ENCODE assay signal across 25 mouse cellular contexts in genomic region chr9:20909948-20910347, GRCm38 (mm10). TPM values are rescaled to one million over a fixed set of nuclear protein-coding genes. Genes with fewer than 3 reads are reported as not detected.
A peak's percentile ranks its signal among the peaks of the same experiment; 100 is the strongest.
DNase-seq lines count a peak whose midpoint lies in the region; ATAC-seq and TF ChIP-seq lines count a peak whose summit lies in the region.
"Had no signal": no experiment of that assay in that cellular context is flagged by ENCODE, and none has a peak within 500 bp of the region (broad histone marks: within the 10 kb centered on the region; RNA-seq: fewer than 3 reads in every experiment).

No protein-coding gene starts in this region.

- DNase-seq in frontal cortex, postnatal 36 days (ENCODE audit: low spot score in 2 of 2), result peak; percentile 39 to 41
- no peak for DNase-seq in frontal cortex, postnatal 14 days (ENCODE audit: low spot score in 2 of 2)
- peak; percentile 60 for DNase-seq in layer of hippocampus, adult 11-12 months (ENCODE audit: low spot score)
- DNase-seq in layer of hippocampus, postnatal 36 days, result no peak
- DNase-seq in lung, postnatal 36 days, result peak; percentile 38
- no peak for DNase-seq in lung, postnatal 0 days (ENCODE audit: low spot score)
- DNase-seq in heart, postnatal 4 days, result peak; percentile 43
- no peak for DNase-seq in thymus, adult 18-20 months
- DNase-seq: adrenal gland, adult 2 months; cerebellum, adult 18-20 months; cerebellum, postnatal 25 days; embryo, embryonic 11 days; gastrocnemius, adult 2 months; kidney, adult 9 months; kidney, postnatal 14 days; lung, postnatal 14 days had no signal

- no peak for ATAC-seq in lung, postnatal 0 days
- ATAC-seq: forebrain, embryonic 14.5 days; hindbrain, postnatal 0 days; intestine, embryonic 16.5 days; midbrain, embryonic 15.5 days; Patski had no signal

- H3K27me3 ChIP-seq in lung, postnatal 0 days (replicated peaks; ENCODE audit: insufficient read depth, low read length), result no peaks in the 10 kb centered on the region
- H3K27me3 ChIP-seq: embryonic facial prominence, embryonic 15.5 days; heart, embryonic 15.5 days; midbrain, embryonic 15.5 days; neural tube, embryonic 12.5 days; Patski had no signal

- H3K27ac ChIP-seq in lung, postnatal 0 days (ENCODE audit: low read length), result no peak overlapping the region
- H3K27ac ChIP-seq: embryonic facial prominence, embryonic 15.5 days; gastrocnemius, adult 2 months; heart, embryonic 15.5 days; hindbrain, postnatal 0 days; layer of hippocampus, adult 2 months; midbrain, embryonic 15.5 days; neural tube, embryonic 12.5 days had no signal

- H3K4me1 ChIP-seq in lung, postnatal 0 days (ENCODE audit: insufficient read depth, low read depth, low read length), result no peaks in the 10 kb centered on the region
- H3K4me1 ChIP-seq: embryonic facial prominence, embryonic 15.5 days; heart, embryonic 15.5 days; midbrain, embryonic 15.5 days; neural tube, embryonic 12.5 days had no signal

- no peak for TF ChIP-seq CTCF in lung, postnatal 0 days (IDR thresholded peaks at IDR 0.05)

- no peak overlapping the region for H3K4me2 ChIP-seq in lung, postnatal 0 days (replicated peaks; ENCODE audit: low read depth, low read length)
- H3K4me2 ChIP-seq: embryonic facial prominence, embryonic 15.5 days; heart, embryonic 15.5 days; midbrain, embryonic 15.5 days; neural tube, embryonic 12.5 days had no signal

- peaks cover 42% of the 10 kb centered on the region for H3K36me3 ChIP-seq in lung, postnatal 0 days (ENCODE audit: insufficient read depth, low read length)

- no peak for TF ChIP-seq EP300 in lung, postnatal 0 days (IDR thresholded peaks at IDR 0.05)

- no peak overlapping the region for H3K4me3 ChIP-seq in lung, postnatal 0 days (ENCODE audit: low read depth, low read length)
- H3K4me3 ChIP-seq: embryonic facial prominence, embryonic 15.5 days; gastrocnemius, adult 2 months; heart, embryonic 15.5 days; layer of hippocampus, adult 2 months; midbrain, embryonic 15.5 days; neural tube, embryonic 12.5 days had no signal

- no peaks in the 10 kb centered on the region for H3K9me3 ChIP-seq in lung, postnatal 0 days (ENCODE audit: low read length)
- H3K9me3 ChIP-seq: embryonic facial prominence, embryonic 15.5 days; heart, embryonic 15.5 days; midbrain, embryonic 15.5 days; neural tube, embryonic 12.5 days had no signal

- WGBS in lung, postnatal 0 days, result 89% methylated on average over 9 of the region's 9 CpGs

- no peak overlapping the region for H3K9ac ChIP-seq in lung, postnatal 0 days (replicated peaks; ENCODE audit: low read depth)
- H3K9ac ChIP-seq: embryonic facial prominence, embryonic 15.5 days; heart, embryonic 15.5 days; midbrain, embryonic 15.5 days; neural tube, embryonic 12.5 days had no signal

RNA-seq across cellular contexts. Expression of gene Eif3g, which starts 11.5 kb away (rescaled TPM):
- total RNA-seq in layer of hippocampus, postnatal 36 days (2021), result 100 to 1,000 TPM; 120 to 127 TPM
- 174 and 177 TPM in 2 replicates for polyA plus RNA-seq in lung, postnatal 0 days (2015; fragmentation: Nextera tagmentation; extraction: Ambion mirVana)
- total RNA-seq in heart, postnatal 4 days (2021), result 100 to 1,000 TPM; 116 to 126 TPM

RNA-seq across cellular contexts. Expression of gene Ppan, which starts 22.0 kb away (rescaled TPM):
- total RNA-seq in layer of hippocampus, postnatal 36 days (2021), result 10 to 100 TPM; 19.8 to 24.9 TPM
- polyA plus RNA-seq in lung, postnatal 0 days (2015; fragmentation: Nextera tagmentation; extraction: Ambion mirVana), result 20.9 and 22.1 TPM in 2 replicates
- 10 to 100 TPM; 18.4 to 19.6 TPM for total RNA-seq in heart, postnatal 4 days (2021)

RNA-seq across cellular contexts. Expression of gene Angptl6, which starts 30.4 kb away (rescaled TPM):
- total RNA-seq in layer of hippocampus, postnatal 36 days (2021), result 1 to 10 TPM; 9.8 to 9.9 TPM
- polyA plus RNA-seq in lung, postnatal 0 days (2015; fragmentation: Nextera tagmentation; extraction: Ambion mirVana), result 3.2 and 3.3 TPM in 2 replicates
- 1 to 10 TPM; 1.6 to 1.7 TPM for total RNA-seq in heart, postnatal 4 days (2021)

RNA-seq across cellular contexts. Expression of gene A230050P20Rik, which starts 41.5 kb away (rescaled TPM):
- total RNA-seq in layer of hippocampus, postnatal 36 days (2021), result 10 to 100 TPM; 68.4 to 69.6 TPM
- polyA plus RNA-seq in lung, postnatal 0 days (2015; fragmentation: Nextera tagmentation; extraction: Ambion mirVana), result 9.3 and 12.3 TPM in 2 replicates
- 1 to 10 TPM; 6.4 to 7.2 TPM for total RNA-seq in heart, postnatal 4 days (2021)

RNA-seq across cellular contexts. Expression of gene Dnmt1, which starts 49.7 kb away (rescaled TPM):
- 10 to 100 TPM; 34.0 to 35.1 TPM for total RNA-seq in layer of hippocampus, postnatal 36 days (2021)
- 14.5 and 15.5 TPM in 2 replicates for polyA plus RNA-seq in lung, postnatal 0 days (2015; fragmentation: Nextera tagmentation; extraction: Ambion mirVana)
- 10 to 100 TPM; 66.7 to 68.2 TPM for total RNA-seq in heart, postnatal 4 days (2021)

Comparison
In these comparisons a context has a peak if more than half of its experiments do, and no peak if none do; other contexts are left out.
1. DNase-seq: peak in frontal cortex, postnatal 36 days (2 of 2), layer of hippocampus, adult 11-12 months (single experiment), lung, postnatal 36 days (single experiment) and heart, postnatal 4 days (single experiment); none in frontal cortex, postnatal 14 days (0 of 2), layer of hippocampus, postnatal 36 days (0 of 2), lung, postnatal 0 days (single experiment) and thymus, adult 18-20 months (0 of 2).
2. RNA of gene Angptl6, which starts 30.4 kb away (total RNA-seq): 9.8 to 9.9 TPM in layer of hippocampus, postnatal 36 days; 1.6 to 1.7 TPM in heart, postnatal 4 days; every median in the first group is over 4 times any median in the second.